Mouse (Mus musculus): ENCODE data around the gene Adam15.

DNA sequence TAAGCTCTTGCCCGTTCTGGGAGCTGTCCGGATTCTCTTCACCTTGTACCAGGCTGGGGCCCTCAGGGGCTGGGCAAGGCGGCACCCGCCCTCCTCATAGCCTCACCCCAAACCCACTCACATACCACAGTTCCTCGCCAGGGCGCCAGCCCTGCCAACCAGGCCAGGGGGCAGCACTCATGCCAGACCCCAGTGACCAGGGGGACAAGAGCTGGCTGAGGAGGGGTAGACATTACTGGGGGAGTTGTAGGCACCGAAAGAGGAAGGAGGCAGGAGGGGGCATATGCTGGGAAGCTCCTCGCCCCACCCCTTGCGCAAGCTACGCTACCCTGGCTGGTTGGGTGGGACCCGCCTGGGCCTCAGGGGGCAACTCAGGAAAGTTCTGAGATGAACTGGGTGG, 37.8 kb upstream of the Adam15 start:
- no peak for TF ChIP-seq CTCF (conservative IDR thresholded peaks at IDR 0.05; ENCODE audit: low read length)
- no peak for TF ChIP-seq NANOG (IDR thresholded peaks at IDR 0.05; ENCODE audit: borderline replicate concordance, low read length)
- TF ChIP-seq POU5F1 (IDR thresholded peaks at IDR 0.05; ENCODE audit: borderline replicate concordance, low read length): no peak
